Mouse (Mus musculus): ENCODE results near the gene Uqcrfs1. TPM values are rescaled to one million over a fixed set of nuclear protein-coding genes. Genes with fewer than 3 reads are reported as not detected.

The Uqcrfs1 gene
- polyA plus RNA-seq, 1 experiment from 2014 or later, result 196 TPM

Other genes starting within 250 kb of the Uqcrfs1 start
- gene Agtr1a, start 208.9 kb downstream of the Uqcrfs1 start, polyA plus RNA-seq (2016; fragmentation: Nextera tagmentation; extraction: Ambion mirVana), result 3.8 and 4.9 TPM in 2 replicates
- 25.8 and 26.1 TPM in 2 replicates for gene Dusp22, start 114.6 kb upstream of the Uqcrfs1 start, polyA plus RNA-seq (2016; fragmentation: Nextera tagmentation; extraction: Ambion mirVana)
- 0.04 and 0.05 TPM in 2 replicates for gene Irf4, start 203.9 kb upstream of the Uqcrfs1 start, polyA plus RNA-seq (2016; fragmentation: Nextera tagmentation; extraction: Ambion mirVana)

All from embryonic facial prominence, embryonic 12.5 days (tissue).